Mouse (Mus musculus) midbrain, embryonic 14.5 days (tissue): ENCODE results near the gene Spata33. TPM values are rescaled to one million over a fixed set of nuclear protein-coding genes. Genes with fewer than 3 reads are reported as not detected.

Experiments used
- ATAC-seq: fragments of 200-750 bp; cut with Nextera tagmentation; 2 replicates; pipeline ENCODE4 v1.8.0; 2017; ENCODE audit warnings: moderate number of reproducible peaks, moderate library complexity; ENCODE audit not compliant: low FRiP score, low TSS enrichment
- DNase-seq: peaks from one replicate; pipeline ENCODE4 v3.0.0-alpha.2; 2015
- H3K27ac ChIP-seq: fragments of 300-500 bp; sonication (generic); replicated peaks from 2 replicates; pipeline ENCODE4 v1.5.1; 2014; ENCODE audit warnings: mild to moderate bottlenecking, low read depth, low read length, moderate library complexity
- H3K27me3 ChIP-seq: fragments of 300-500 bp; sonication (generic); 2 replicates; pipeline ENCODE4 v1.6.1; 2014; ENCODE audit warnings: low read length, control low read depth, mixed read lengths; ENCODE audit not compliant: control insufficient read depth, insufficient read depth
- H3K36me3 ChIP-seq: fragments of 300-500 bp; sonication (generic); 2 replicates; pipeline ENCODE4 v1.6.1; 2014; ENCODE audit warnings: low read length, control low read depth; ENCODE audit not compliant: control insufficient read depth, insufficient read depth
- H3K4me1 ChIP-seq: fragments of 300-500 bp; sonication (generic); 2 replicates; pipeline ENCODE4 v1.6.1; 2014; ENCODE audit warnings: mild to moderate bottlenecking, antibody characterized with exemption, low read length, control low read depth; ENCODE audit not compliant: control insufficient read depth, insufficient read depth
- H3K4me2 ChIP-seq: fragments of 300-500 bp; sonication (generic); 2 replicates; pipeline ENCODE4 v1.6.1; 2014; ENCODE audit warnings: mild to moderate bottlenecking, low read length, moderate library complexity
- H3K4me3 ChIP-seq: fragments of 300-500 bp; sonication (generic); replicated peaks from 2 replicates; pipeline ENCODE4 v1.5.1; 2014; ENCODE audit warnings: low read depth, low read length
- H3K9ac ChIP-seq: fragments of 300-500 bp; sonication (generic); replicated peaks from 2 replicates; pipeline ENCODE4 v1.6.1; 2014; ENCODE audit warnings: mild to moderate bottlenecking, low read length, moderate library complexity
- H3K9me3 ChIP-seq: fragments of 300-500 bp; sonication (generic); 2 replicates; pipeline ENCODE4 v1.6.1; 2016; ENCODE audit warnings: low read length, control low read depth, mixed read lengths; ENCODE audit not compliant: control insufficient read depth
- WGBS: fragments of 180-500 bp; shearing (Covaris S2); extraction: QIAGEN DNeasy Blood & Tissue Kit; methylation state at CpG from one replicate; pipeline ENCODE4 v1.1.7; 2014; 5-methylcytosine and 5-hydroxymethylcytosine counted together
- polyA plus RNA-seq: library from polyadenylated mRNA; unstranded; fragments of >200 nt; fragmentation: Nextera tagmentation; extraction: Ambion mirVana; gene quantifications from 2 replicates; pipeline ENCODE4 v1.2.1, GENCODE M21; 2014

The Spata33 gene
- polyA plus RNA-seq, 1 experiment from 2014 or later = 6.9 TPM

DNA sequence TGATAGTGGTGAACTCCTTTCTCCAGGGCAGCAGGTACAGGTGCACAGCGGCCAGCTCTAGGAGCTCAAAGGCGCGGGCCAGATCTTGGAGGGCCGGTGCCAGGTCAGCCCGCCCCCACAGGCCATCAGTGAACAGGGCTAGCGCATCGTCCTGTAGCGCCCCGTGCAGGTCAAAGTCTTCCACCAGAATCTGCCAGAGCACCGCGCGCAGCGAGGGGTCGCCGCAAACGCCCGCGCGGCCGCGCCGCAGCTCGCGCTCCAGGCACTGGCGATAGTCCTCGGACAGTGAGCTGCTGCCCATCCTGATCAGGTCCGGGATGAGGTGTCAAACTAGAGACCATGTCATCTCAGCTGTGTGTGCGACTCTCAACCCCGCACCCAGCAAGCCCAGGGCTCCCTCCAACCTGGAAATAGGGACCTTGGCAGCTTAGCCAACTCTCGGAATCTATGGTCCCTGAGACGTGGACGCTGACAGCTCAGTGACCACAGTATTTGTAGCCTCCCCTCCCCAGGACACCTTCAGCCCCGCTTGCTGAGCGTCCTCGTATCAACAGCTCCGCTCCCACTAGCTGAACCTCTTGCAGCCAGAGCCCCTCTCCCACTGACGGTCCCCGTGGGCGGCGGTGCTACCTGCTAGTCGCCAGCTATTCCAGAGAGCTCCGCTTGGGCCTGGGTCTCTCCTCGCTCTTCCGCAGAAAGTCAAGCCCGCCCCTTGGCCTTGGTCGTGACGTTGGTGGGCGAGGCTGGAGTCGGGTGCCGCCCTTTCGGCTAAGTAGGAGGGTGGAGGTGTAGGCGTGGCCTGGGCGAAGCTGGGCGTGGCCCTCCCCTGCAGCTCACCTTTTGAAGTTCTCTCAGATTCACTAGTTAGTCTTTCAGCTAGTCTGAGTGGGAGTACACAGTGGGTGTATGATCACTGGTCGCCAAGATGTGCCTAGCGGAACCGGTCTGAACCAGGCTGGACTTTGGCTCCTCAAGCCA, 23.2 kb downstream of the Spata33 start, which contains the start of gene Spata2l:
Spata2l (minus strand) TSS at position 714 of the 978 bp plus-strand sequence.
- H3K9me3 ChIP-seq = no peaks in the 10 kb centered on the region
- under 1% methylated on average over 57 of the region's 57 CpGs for WGBS
- no peaks in the 10 kb centered on the region for H3K36me3 ChIP-seq
- no peak within 1 kb of the TSS for H3K27ac ChIP-seq
- peak within 1 kb of the TSS; percentile 77 for H3K4me2 ChIP-seq
- H3K9ac ChIP-seq = peak within 1 kb of the TSS; percentile 47
- peak within 1 kb of the TSS; percentile 43 for H3K4me3 ChIP-seq
- H3K27me3 ChIP-seq = no peaks in the 10 kb centered on the region; the same call in none of the 2 replicates
- ATAC-seq = peak; percentile 79
- peaks cover 19% of the 10 kb centered on the region for H3K4me1 ChIP-seq
- DNase-seq = peak; percentile 82

DNA sequence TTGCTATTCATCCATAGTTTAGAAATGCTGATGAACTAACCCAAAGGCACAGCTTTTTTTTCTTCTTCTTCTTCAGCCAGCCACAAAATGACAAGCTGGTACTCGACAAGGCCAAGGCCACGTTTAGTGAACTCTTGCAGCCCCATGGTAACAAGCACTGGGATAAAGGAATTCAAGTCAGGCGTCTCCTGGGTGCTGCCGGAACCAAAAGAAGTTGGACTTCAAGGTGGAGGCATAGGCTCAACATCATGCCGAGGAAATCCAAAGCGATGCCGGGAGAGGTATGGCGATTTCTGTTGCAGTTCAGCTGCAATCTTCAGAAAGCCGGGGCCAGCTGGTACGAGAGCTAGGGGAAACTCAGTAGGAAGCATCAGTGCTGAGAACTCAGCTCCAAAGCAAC, 26.8 kb downstream of the Spata33 start:
- 79% methylated on average over 10 of the region's 10 CpGs for WGBS
- no peak for DNase-seq
- peaks cover 32% of the 10 kb centered on the region for H3K36me3 ChIP-seq

DNA sequence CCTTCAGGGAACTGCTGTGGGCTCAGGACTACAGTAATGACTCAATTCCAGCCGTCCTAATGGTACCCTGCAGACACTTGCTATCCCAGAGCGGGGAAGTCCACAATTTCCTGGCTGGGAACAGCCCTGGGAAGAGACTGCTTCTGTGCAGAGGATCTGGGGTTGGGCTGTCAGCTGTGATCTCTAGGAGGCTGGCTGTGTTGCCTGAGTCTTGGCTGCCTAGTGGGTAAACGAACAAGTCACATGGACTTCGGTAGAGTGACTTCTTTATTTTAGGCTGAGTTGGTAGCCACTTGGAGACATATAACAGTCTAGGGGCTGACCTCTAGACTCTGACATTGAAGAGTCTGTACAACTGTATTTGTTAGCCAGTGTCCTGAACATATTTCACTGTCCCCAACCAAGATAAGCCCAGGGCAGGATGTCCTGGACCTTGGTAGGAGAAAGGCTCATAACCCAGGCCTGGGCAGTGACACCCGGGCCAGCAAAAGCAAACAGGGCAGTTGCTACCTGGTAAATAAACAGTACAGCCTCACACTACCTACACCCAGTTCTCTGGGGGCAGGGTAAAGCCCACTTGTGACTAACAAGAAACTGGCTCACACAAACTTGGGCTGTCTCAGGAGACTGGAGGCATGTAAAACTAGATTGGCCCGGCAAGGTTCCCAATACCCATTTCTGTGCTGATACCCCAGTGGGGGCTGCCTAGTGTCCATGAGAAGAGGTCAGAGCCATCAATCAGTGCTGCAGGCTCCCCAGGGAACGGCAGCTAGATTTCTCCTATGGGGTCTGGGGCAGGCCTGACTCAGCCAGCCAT, 29.7 kb downstream of the Spata33 start:
- WGBS = 90% methylated on average over 7 of the region's 7 CpGs
- H3K4me2 ChIP-seq = no peak overlapping the region

More for the DNA sequence above, 26.8 kb downstream of the Spata33 start:
- no peak overlapping the region for H3K27ac ChIP-seq
- H3K27me3 ChIP-seq = no peaks in the 10 kb centered on the region; the same call in 1 of the 2 replicates
- no peak overlapping the region for H3K4me3 ChIP-seq
- no peaks in the 10 kb centered on the region for H3K9me3 ChIP-seq
- no peak overlapping the region for H3K9ac ChIP-seq
- no peak for ATAC-seq
- H3K4me2 ChIP-seq = no peak overlapping the region
- H3K4me1 ChIP-seq = peaks cover 19% of the 10 kb centered on the region

DNA sequence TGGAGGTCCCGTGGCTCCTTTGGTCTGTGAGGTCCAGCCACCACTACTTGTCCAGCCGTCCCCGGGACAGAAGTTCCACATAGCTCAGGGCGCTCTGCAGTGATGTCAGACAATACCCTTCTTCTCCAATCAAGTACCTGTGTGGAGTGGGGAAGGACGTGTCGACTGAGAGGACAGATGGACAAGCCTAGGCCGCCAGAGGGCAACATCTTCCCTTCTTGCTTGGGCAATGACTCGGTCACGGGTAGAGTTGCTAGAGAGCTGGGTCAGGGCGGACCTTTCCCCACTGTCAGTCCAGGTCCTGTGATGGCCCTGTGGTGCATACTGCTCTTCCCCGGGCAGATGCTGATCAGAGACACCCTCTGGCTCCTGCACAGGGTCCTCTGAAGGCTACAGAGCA, 30.4 kb downstream of the Spata33 start:
- no peaks in the 10 kb centered on the region for H3K4me1 ChIP-seq
- no peaks in the 10 kb centered on the region for H3K9me3 ChIP-seq
- no peak overlapping the region for H3K4me2 ChIP-seq
- no peak for DNase-seq
- H3K27ac ChIP-seq = no peak overlapping the region
- WGBS = 77% methylated on average over 11 of the region's 11 CpGs
- H3K36me3 ChIP-seq = peaks cover 69% of the 10 kb centered on the region
- H3K27me3 ChIP-seq = no peaks in the 10 kb centered on the region
- ATAC-seq = no peak
- H3K9ac ChIP-seq = no peak overlapping the region
- H3K4me3 ChIP-seq = no peak overlapping the region

More for the DNA sequence above, 29.7 kb downstream of the Spata33 start:
- DNase-seq = no peak
- H3K4me1 ChIP-seq = no peaks in the 10 kb centered on the region
- no peak overlapping the region for H3K27ac ChIP-seq
- H3K4me3 ChIP-seq = no peak overlapping the region
- H3K9me3 ChIP-seq = no peaks in the 10 kb centered on the region
- H3K36me3 ChIP-seq = peaks cover 62% of the 10 kb centered on the region
- no peak overlapping the region for H3K9ac ChIP-seq
- no peaks in the 10 kb centered on the region for H3K27me3 ChIP-seq
- no peak for ATAC-seq

GRCm38 (mm10) chr8:123244382-123244781, 31.8 kb downstream of the Spata33 start:
- H3K36me3 ChIP-seq = peaks cover 82% of the 10 kb centered on the region
- no peak overlapping the region for H3K27ac ChIP-seq
- ATAC-seq (no peak), DNase-seq (no peak)
- H3K9me3 ChIP-seq = no peaks in the 10 kb centered on the region
- no peak overlapping the region for H3K4me2 ChIP-seq
- no peaks in the 10 kb centered on the region for H3K4me1 ChIP-seq
- no peaks in the 10 kb centered on the region for H3K27me3 ChIP-seq
- H3K4me3 ChIP-seq = no peak overlapping the region
- H3K9ac ChIP-seq = no peak overlapping the region
- 97% methylated on average over 4 of the region's 4 CpGs for WGBS

DNA sequence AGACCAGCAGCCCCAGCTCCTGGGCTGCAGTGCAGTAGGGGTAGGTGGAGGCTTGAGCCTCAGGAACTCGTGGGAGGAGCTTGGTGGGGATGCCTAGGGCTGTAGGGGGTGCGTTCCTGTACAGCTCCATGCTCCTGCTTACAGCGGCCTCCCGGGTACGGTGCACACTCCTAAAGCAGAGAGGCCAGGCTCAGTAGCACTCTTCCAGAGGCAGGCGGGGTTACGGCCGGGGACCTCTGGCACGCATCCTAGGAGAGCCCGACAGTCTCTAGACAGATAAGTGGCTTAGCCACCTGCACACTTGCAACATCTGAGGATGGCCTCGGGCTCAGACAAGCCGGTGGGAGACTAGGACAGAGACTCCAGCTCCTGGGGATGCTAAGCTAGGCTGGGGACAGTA, 32.9 kb downstream of the Spata33 start:
- no peak overlapping the region for H3K27ac ChIP-seq
- 95% methylated on average over 12 of the region's 12 CpGs for WGBS
- H3K4me2 ChIP-seq = no peak overlapping the region
- DNase-seq (no peak), ATAC-seq (no peak)
- H3K9me3 ChIP-seq = no peaks in the 10 kb centered on the region
- peaks cover 92% of the 10 kb centered on the region for H3K36me3 ChIP-seq
- no peak overlapping the region for H3K9ac ChIP-seq
- H3K4me1 ChIP-seq = no peaks in the 10 kb centered on the region
- H3K27me3 ChIP-seq = no peaks in the 10 kb centered on the region
- H3K4me3 ChIP-seq = no peak overlapping the region

DNA sequence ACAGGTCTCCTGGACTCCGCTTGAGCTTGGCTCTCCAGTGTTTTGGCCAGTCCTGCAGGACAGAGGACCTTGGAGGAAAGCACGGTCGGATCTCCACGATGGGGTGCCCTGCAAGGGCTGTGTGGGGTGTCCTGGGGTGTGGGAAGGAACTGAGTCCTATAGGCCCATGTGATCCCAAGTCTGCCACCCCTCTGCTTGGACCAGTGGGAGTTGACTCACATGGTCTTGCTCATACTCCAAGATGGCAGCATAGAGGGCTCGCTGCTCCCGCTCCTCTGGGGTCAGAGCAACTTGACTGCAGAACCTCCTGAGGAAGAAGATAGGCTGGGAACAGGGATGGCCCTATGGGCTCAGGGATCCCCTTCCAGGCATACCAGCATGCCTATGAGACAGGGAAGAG, 35.1 kb downstream of the Spata33 start:
- DNase-seq (no peak), ATAC-seq (no peak)
- H3K9ac ChIP-seq = no peak overlapping the region

GRCm38 (mm10) chr8:123248596-123248995, 36.0 kb downstream of the Spata33 start:
- no peak for DNase-seq
- Histone ChIP-seq H3K27ac (no peak overlapping the region), H3K36me3 (peaks cover 77% of the 10 kb centered on the region), H3K9ac (no peak overlapping the region), H3K4me1 (0 out of 2 replicates have a peak, but pooled peaks cover 6% of the 10 kb centered on the region), H3K4me2 (no peak overlapping the region), H3K9me3 (no peaks in the 10 kb centered on the region), H3K4me3 (no peak overlapping the region), H3K27me3 (no peaks in the 10 kb centered on the region)
- ATAC-seq = no peak
- WGBS = 98% methylated on average over 8 of the region's 8 CpGs

More for the DNA sequence above, 35.1 kb downstream of the Spata33 start:
- 0 out of 2 replicates have a peak, but pooled peaks cover 1% of the 10 kb centered on the region for H3K4me1 ChIP-seq
- H3K27me3 ChIP-seq = no peaks in the 10 kb centered on the region
- H3K27ac ChIP-seq = no peak overlapping the region
- H3K4me3 ChIP-seq = no peak overlapping the region
- whole genome bisulfite sequencing = 95% methylated on average over 6 of the region's 6 CpGs
- H3K36me3 ChIP-seq = peaks cover 86% of the 10 kb centered on the region
- no peak overlapping the region for H3K4me2 ChIP-seq
- H3K9me3 ChIP-seq = no peaks in the 10 kb centered on the region
